Mouse (Mus musculus) lung, embryonic 15.5 days (tissue): ENCODE measurements around the gene Dync2h1. TPM values are rescaled to one million over a fixed set of nuclear protein-coding genes. Genes with fewer than 3 reads are reported as not detected.

Experiments used
- ATAC-seq: fragments of 200-750 bp; cut with Nextera tagmentation; 2 replicates; pipeline ENCODE4 v1.8.0; 2017; ENCODE audit warnings: moderate number of reproducible peaks, borderline replicate concordance; ENCODE audit not compliant: low FRiP score, low TSS enrichment; ENCODE audit errors: extremely low read depth
- H3K27ac ChIP-seq: fragments of 300-500 bp; sonication (generic); 2 replicates; pipeline ENCODE4 v1.5.1; 2015; ENCODE audit warnings: moderate library complexity, mild to moderate bottlenecking, inconsistent platforms
- H3K27me3 ChIP-seq: fragments of 300-500 bp; sonication (generic); 2 replicates; pipeline ENCODE4 v1.6.1; 2015; ENCODE audit warnings: inconsistent platforms
- H3K36me3 ChIP-seq: fragments of 300-500 bp; sonication (generic); 2 replicates; pipeline ENCODE4 v1.6.1; 2015; ENCODE audit warnings: inconsistent platforms
- H3K4me1 ChIP-seq: fragments of 300-500 bp; sonication (generic); 2 replicates; pipeline ENCODE4 v1.6.1; 2015; ENCODE audit warnings: inconsistent platforms
- H3K4me2 ChIP-seq: fragments of 300-500 bp; sonication (generic); 2 replicates; pipeline ENCODE4 v1.6.1; 2015; ENCODE audit warnings: inconsistent platforms, mild to moderate bottlenecking, moderate library complexity
- H3K4me3 ChIP-seq: fragments of 300-500 bp; sonication (generic); 2 replicates; pipeline ENCODE4 v1.5.1; 2015; ENCODE audit warnings: mild to moderate bottlenecking, inconsistent platforms
- H3K9ac ChIP-seq: fragments of 300-500 bp; sonication (generic); 2 replicates; pipeline ENCODE4 v1.6.1; 2015; ENCODE audit warnings: inconsistent platforms
- H3K9me3 ChIP-seq: fragments of 300-500 bp; sonication (generic); 2 replicates; pipeline ENCODE4 v1.6.1; 2016; ENCODE audit warnings: inconsistent platforms
- WGBS: fragments of 180-500 bp; shearing (Covaris S2); methylation state at CpG from one replicate; pipeline ENCODE4 v1.1.7; 2015; 5-methylcytosine and 5-hydroxymethylcytosine counted together
- polyA plus RNA-seq: library from polyadenylated mRNA; unstranded; fragments of >200 nt; fragmentation: Nextera tagmentation; extraction: Ambion mirVana; gene quantifications from 2 replicates; pipeline ENCODE4 v1.2.1, GENCODE M21; 2015

Dync2h1 gene
- polyA plus RNA-seq, 1 experiment from 2014 or later, result 14.3 TPM

GRCm38 (mm10) chr9:6891331-6891730 lies 292.9 kb downstream of the Dync2h1 start:
- Histone ChIP-seq H3K9me3 (no peaks in the 10 kb centered on the region), H3K9ac (no peak overlapping the region), H3K4me1 (no peaks in the 10 kb centered on the region), H3K27me3 (no peaks in the 10 kb centered on the region), H3K27ac (no peak overlapping the region), H3K4me2 (no peak overlapping the region), H3K4me3 (no peak overlapping the region), H3K36me3 (no peaks in the 10 kb centered on the region)
- no peak for ATAC-seq

GRCm38 (mm10) chr9:6881187-6881984 lies 302.9 kb downstream of the Dync2h1 start:
- Histone ChIP-seq H3K9me3 (no peaks in the 10 kb centered on the region), H3K4me1 (no peaks in the 10 kb centered on the region), H3K4me3 (no peak overlapping the region), H3K36me3 (no peaks in the 10 kb centered on the region), H3K27me3 (no peaks in the 10 kb centered on the region), H3K27ac (no peak overlapping the region), H3K4me2 (no peak overlapping the region), H3K9ac (no peak overlapping the region)
- 76% methylated on average over 1 of the region's 1 CpGs for WGBS
- ATAC-seq, result no peak

Other genes with a start within 250 kb of the Dync2h1 start
- gene Dcun1d5, start 74 bp upstream of the Dync2h1 start, polyA plus RNA-seq, result 118 and 122 TPM in 2 replicates
- gene Mmp13, start 88.1 kb upstream of the Dync2h1 start, polyA plus RNA-seq, result 0.12 TPM in 1 of 2 replicates, not detected in the other
- gene Mmp12, start 159.9 kb upstream of the Dync2h1 start, polyA plus RNA-seq, result 0.18 and 0.19 TPM in 2 replicates
- not detected in 2 replicates for gene Mmp1b, start 203.6 kb upstream of the Dync2h1 start, polyA plus RNA-seq